Mouse (Mus musculus): ENCODE results near the gene Snca.
"Not testable (repeated sequence)": the region's sequence is repeated elsewhere in the genome, so short reads cannot be mapped to it uniquely, and the experiment has no call there.

Snca gene

GRCm38 (mm10) chr6:60739776-60740175, 89.9 kb downstream of the Snca start:
- POLR2A ChIA-PET: no interaction called here
- CTCF ChIA-PET: no interaction called here

GRCm38 (mm10) chr6:60731164-60731563, 98.5 kb downstream of the Snca start:
- CTCF ChIA-PET: no interaction called here
- POLR2A ChIA-PET: no interaction called here

GRCm38 (mm10) chr6:60724110-60724829, 105.4 kb downstream of the Snca start:
- POLR2A ChIA-PET: no interaction called here
- CTCF ChIA-PET: no interaction called here

- ChIA-PET POLR2A (no interaction called here), CTCF (no interaction called here)
Observed at GRCm38 (mm10) chr6:60717566-60717965, 112.1 kb downstream of the Snca start.

- CTCF ChIA-PET: no interaction called here
- POLR2A ChIA-PET: no interaction called here
Observed at GRCm38 (mm10) chr6:60709997-60710471, 119.6 kb downstream of the Snca start.

- ChIA-PET CTCF (no interaction called here), POLR2A (interaction anchor here in 1 of 4 experiments (0.6 kb wide), 1 partner anchor 68 kb away, joined by 4 read pairs; no protein-coding TSS in a partner anchor)
Observed at GRCm38 (mm10) chr6:60698072-60698471, 131.6 kb downstream of the Snca start.

- POLR2A ChIA-PET, CTCF ChIA-PET: not testable (repeated sequence)
Observed at GRCm38 (mm10) chr6:60687048-60687447, 142.6 kb downstream of the Snca start.

- POLR2A ChIA-PET: no interaction called here
- CTCF ChIA-PET: interaction anchor here in 1 of 4 experiments (0.7 kb wide), 1 partner anchor 268 kb away, joined by 4 read pairs; no protein-coding TSS in a partner anchor
Observed at GRCm38 (mm10) chr6:60682233-60682632, 147.4 kb downstream of the Snca start.

Measured in embryonic stem cell, embryonic (primary cell).